Mouse (Mus musculus) limb, embryonic 14.5 days (tissue): ENCODE measurements at regions not wholly inside any gene's neighbourhood (a gene's known extent, or its start where the extent isn't known, plus 50 kb on each side); places are given as distances from the start of the nearest gene placed in this dataset.

Source experiments
- ATAC-seq: fragments of 200-750 bp; cut with Nextera tagmentation; 2 replicates; pipeline ENCODE4 v1.8.0; 2017; ENCODE audit warnings: low read depth, moderate number of reproducible peaks, moderate TSS enrichment; ENCODE audit not compliant: low FRiP score
- DNase-seq: peaks from one replicate; pipeline ENCODE4 v3.0.0-alpha.2; 2015; ENCODE audit warnings: low spot score
- H3K27ac ChIP-seq: fragments of 300-500 bp; sonication (generic); replicated peaks from 2 replicates; pipeline ENCODE4 v1.5.1; 2014; ENCODE audit warnings: low read depth, mild to moderate bottlenecking, low read length, moderate library complexity, mixed read lengths
- H3K27me3 ChIP-seq: fragments of 300-500 bp; sonication (generic); 2 replicates; pipeline ENCODE4 v1.6.1; 2014; ENCODE audit warnings: low read length, mixed read lengths; ENCODE audit not compliant: control insufficient read depth, insufficient read depth
- H3K36me3 ChIP-seq: fragments of 300-500 bp; sonication (generic); 2 replicates; pipeline ENCODE4 v1.6.1; 2014; ENCODE audit warnings: mild to moderate bottlenecking, low read length, moderate library complexity, mixed read lengths; ENCODE audit not compliant: control insufficient read depth, insufficient read depth
- H3K4me1 ChIP-seq: fragments of 300-500 bp; sonication (generic); 2 replicates; pipeline ENCODE4 v1.6.1; 2014; ENCODE audit warnings: antibody characterized with exemption, low read length, mixed read lengths; ENCODE audit not compliant: control insufficient read depth, insufficient read depth
- H3K4me2 ChIP-seq: fragments of 300-500 bp; sonication (generic); replicated peaks from 2 replicates; pipeline ENCODE4 v1.6.1; 2014; ENCODE audit warnings: low read depth, mild to moderate bottlenecking, low read length, moderate library complexity; ENCODE audit not compliant: severe bottlenecking
- H3K4me3 ChIP-seq: fragments of 300-500 bp; sonication (generic); replicated peaks from 2 replicates; pipeline ENCODE4 v1.5.1; 2014; ENCODE audit warnings: low read length
- H3K9ac ChIP-seq: fragments of 300-500 bp; sonication (generic); 2 replicates; pipeline ENCODE4 v1.6.1; 2014; ENCODE audit warnings: mild to moderate bottlenecking, low read depth, low read length, moderate library complexity; ENCODE audit not compliant: severe bottlenecking
- H3K9me3 ChIP-seq: fragments of 300-500 bp; sonication (generic); 2 replicates; pipeline ENCODE4 v1.6.1; 2016; ENCODE audit warnings: low read length; ENCODE audit not compliant: control insufficient read depth
- POLR2A ChIP-seq: fragments of 200-500 bp; IDR thresholded peaks from 2 replicates; pipeline ENCODE4 v1.8.0; 2012; ENCODE audit warnings: inconsistent platforms, mild to moderate bottlenecking, moderate library complexity, borderline replicate concordance; ENCODE audit not compliant: insufficient read depth, insufficient read length; ENCODE audit errors: extremely low read depth
- WGBS: fragments of 180-500 bp; shearing (Covaris S2); extraction: QIAGEN DNeasy Blood & Tissue Kit; methylation state at CpG from one replicate; pipeline ENCODE4 v1.1.7; 2014; 5-methylcytosine and 5-hydroxymethylcytosine counted together

DNA sequence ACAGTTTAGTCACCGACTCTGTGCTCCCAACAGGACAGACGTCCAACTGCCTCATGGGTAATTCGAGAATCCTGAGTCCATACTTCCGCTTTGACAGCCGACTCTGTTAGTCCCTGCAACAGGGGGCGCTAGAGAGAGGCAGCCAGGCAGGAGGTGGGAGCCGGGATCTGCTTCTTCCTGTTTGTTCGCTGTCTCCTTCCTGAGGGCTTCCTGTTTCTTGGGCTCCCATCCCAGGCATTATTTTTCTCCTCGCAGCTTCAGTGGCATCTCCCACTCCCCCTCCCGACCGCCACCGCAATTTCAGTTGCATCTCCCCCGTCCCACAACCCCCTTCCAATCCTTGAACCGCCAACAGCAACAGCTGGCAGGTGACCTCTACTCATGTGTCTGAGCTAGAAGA, 211.1 kb downstream of the Xxylt1 start:
- H3K9me3 ChIP-seq, result no peaks in the 10 kb centered on the region
- 63% methylated on average over 14 of the region's 14 CpGs for WGBS
- H3K27ac ChIP-seq, result no peak overlapping the region
- H3K36me3 ChIP-seq, result no peaks in the 10 kb centered on the region
- no peak overlapping the region for H3K4me3 ChIP-seq
- no peak overlapping the region for H3K9ac ChIP-seq
- no peak overlapping the region for H3K4me2 ChIP-seq
- no peak for ATAC-seq
- peaks cover 5% of the 10 kb centered on the region; the same call in 1 of the 2 replicates for H3K4me1 ChIP-seq
- no peak for TF ChIP-seq POLR2A
- H3K27me3 ChIP-seq, result no peaks in the 10 kb centered on the region
- peak; percentile 18 for DNase-seq

DNA sequence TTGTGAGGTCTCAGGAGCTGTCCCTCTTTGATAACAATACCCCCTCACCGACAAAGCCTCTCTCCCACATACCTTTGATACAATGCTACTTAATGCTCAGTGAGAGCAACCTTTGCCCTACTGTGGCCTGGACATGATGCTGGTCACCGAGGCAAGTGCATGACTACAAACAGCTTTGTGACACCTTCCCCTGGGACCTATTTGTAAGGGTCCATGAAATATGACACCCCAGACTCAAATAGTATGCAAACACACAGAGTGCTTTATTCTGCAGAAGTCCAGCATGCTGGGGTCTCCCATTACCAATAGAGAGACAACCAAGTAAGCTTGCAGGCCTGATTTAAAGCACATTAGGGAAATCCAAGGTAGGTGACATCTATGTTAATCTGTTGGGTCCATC, 210.6 kb downstream of the Xxylt1 start:
- DNase-seq, result no peak
- TF ChIP-seq POLR2A, result no peak
- Histone ChIP-seq H3K4me2 (no peak overlapping the region), H3K9me3 (no peaks in the 10 kb centered on the region), H3K4me3 (no peak overlapping the region), H3K4me1 (peaks cover 9% of the 10 kb centered on the region; the same call in 1 of the 2 replicates), H3K27me3 (no peaks in the 10 kb centered on the region), H3K9ac (no peak overlapping the region), H3K27ac (no peak overlapping the region), H3K36me3 (no peaks in the 10 kb centered on the region)
- ATAC-seq, result no peak
- WGBS, result 15% methylated on average over 2 of the region's 2 CpGs

DNA sequence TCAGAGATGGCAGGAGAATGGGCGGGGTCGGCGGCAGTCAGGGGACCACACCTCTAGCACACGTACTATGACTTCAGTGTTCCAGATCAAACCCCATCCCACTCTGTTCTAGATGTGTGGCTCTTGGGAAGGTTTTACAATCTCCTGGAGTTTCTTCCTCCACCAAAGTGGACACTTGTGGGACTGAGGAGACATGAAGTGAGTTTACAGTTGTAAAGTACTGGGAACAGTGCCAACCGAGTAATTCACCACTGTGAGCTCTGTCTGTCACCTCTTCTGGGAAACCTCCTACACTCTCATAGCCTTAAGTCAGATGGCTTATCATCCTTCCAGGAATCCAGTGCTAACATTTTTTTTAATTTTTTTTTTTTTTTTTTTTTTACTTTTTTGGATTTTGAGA, 209.1 kb downstream of the Xxylt1 start:
- Histone ChIP-seq H3K9ac (no peak overlapping the region), H3K9me3 (no peaks in the 10 kb centered on the region), H3K27me3 (no peaks in the 10 kb centered on the region), H3K27ac (no peak overlapping the region), H3K36me3 (no peaks in the 10 kb centered on the region), H3K4me3 (no peak overlapping the region), H3K4me1 (peaks cover 9% of the 10 kb centered on the region; the same call in 1 of the 2 replicates), H3K4me2 (no peak overlapping the region)
- no peak for TF ChIP-seq POLR2A
- DNase-seq (no peak), ATAC-seq (no peak)
- WGBS, result 75% methylated on average over 5 of the region's 5 CpGs

DNA sequence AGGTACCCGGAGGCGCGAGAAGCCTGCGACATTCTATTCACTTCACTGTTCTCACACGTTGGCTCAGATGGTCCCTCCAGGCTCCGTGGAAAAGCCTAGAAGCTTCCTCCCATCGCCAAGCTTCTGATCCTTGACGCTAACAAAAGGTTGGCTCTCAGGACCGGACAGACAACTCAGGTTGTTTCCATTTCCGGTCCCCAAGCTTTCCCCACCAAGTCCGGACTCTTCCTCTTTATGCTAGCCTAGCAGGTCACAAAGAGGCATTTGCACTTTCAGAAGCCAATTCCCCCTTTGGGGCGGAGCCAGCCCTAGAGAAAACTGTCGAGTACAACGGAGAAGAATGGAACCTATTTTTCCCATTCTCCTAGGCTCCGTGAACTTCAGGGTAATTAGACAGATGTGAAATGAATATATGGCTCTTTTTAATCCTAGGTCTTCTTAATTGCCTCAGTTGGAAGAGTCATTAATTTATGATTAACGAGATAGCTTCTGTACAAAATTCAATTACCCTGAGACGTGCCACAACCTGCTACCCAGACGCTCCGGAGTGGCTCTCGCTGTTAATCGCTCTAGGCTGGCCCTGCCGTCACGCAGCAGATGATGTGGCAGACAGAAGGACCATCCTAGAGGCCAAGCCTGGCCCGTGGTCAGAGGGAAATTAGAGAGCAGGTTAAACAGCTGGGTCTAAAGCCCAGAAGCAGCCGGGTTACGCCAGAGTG, 207.6 kb downstream of the Xxylt1 start:
- H3K27ac ChIP-seq, result no peak overlapping the region

DNA sequence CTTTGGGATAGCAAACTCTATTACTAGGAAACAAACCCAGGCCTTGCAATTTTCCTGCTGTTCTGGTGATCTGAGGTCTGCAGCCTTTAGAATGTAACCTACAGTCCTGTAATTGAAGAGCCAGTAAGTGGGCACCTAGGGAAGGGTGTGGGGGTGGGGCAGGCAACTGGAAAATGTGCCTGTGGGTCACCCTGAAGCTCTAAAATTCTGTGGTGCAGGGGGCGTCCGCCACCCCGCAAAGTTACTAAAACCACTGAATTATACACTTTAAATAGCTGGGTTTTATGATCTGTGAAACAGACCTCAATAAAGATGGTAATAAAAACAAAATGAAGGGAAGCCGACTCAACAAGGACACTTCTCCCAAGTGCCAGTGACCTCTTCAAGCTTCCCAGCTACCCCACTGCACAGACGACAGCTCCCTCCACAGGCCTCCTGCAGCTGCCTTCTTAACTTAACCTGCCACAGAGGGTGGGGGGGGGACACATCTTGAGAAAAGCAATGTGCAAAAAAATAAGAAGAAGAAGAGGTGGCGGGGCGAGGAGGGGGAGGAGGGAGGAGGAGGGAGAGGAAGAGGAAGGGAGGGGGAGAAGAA, 205.9 kb downstream of the Xxylt1 start:
- H3K4me2 ChIP-seq, result no peak overlapping the region
- no peaks in the 10 kb centered on the region for H3K36me3 ChIP-seq
- DNase-seq (peak; percentile 5), ATAC-seq (no peak; the same call in 1 of the 2 replicates)
- no peak overlapping the region for H3K4me3 ChIP-seq
- H3K9me3 ChIP-seq, result no peaks in the 10 kb centered on the region
- no peaks in the 10 kb centered on the region for H3K27me3 ChIP-seq
- H3K27ac ChIP-seq, result no peak overlapping the region
- TF ChIP-seq POLR2A, result no peak
- 34% methylated on average over 7 of the region's 7 CpGs for WGBS
- H3K4me1 ChIP-seq, result peaks cover 9% of the 10 kb centered on the region; the same call in 1 of the 2 replicates
- no peak overlapping the region for H3K9ac ChIP-seq

More for the DNA sequence above, 207.6 kb downstream of the Xxylt1 start:
- TF ChIP-seq POLR2A, result no peak
- Histone ChIP-seq H3K4me1 (peaks cover 9% of the 10 kb centered on the region; the same call in 1 of the 2 replicates), H3K9me3 (no peaks in the 10 kb centered on the region), H3K27me3 (no peaks in the 10 kb centered on the region), H3K9ac (no peak overlapping the region), H3K36me3 (no peaks in the 10 kb centered on the region), H3K4me3 (no peak overlapping the region), H3K4me2 (no peak overlapping the region)
- DNase-seq (no peak), ATAC-seq (no peak)
- WGBS, result 21% methylated on average over 26 of the region's 26 CpGs
